Mouse (Mus musculus) C2C12 (cell line): ENCODE measurements at regions not wholly inside any gene's neighbourhood (a gene's known extent, or its start where the extent isn't known, plus 50 kb on each side); places are given as distances from the start of the nearest gene placed in this dataset.

Experiments
- CEBPB ChIP-seq: IDR thresholded peaks from one replicate; pipeline ENCODE4 v1.6.1; 2011; ENCODE audit warnings: low read depth, mild to moderate bottlenecking, control low read depth, moderate library complexity
- CTCF ChIP-seq: IDR thresholded peaks from one replicate; pipeline ENCODE4 v1.5.1; 2011; ENCODE audit not compliant: control insufficient read depth, insufficient read depth, insufficient read length
- FOSL1 ChIP-seq: IDR thresholded peaks from one replicate; pipeline ENCODE4 v1.8.0; 2011; ENCODE audit warnings: mild to moderate bottlenecking, low read length; ENCODE audit not compliant: poor library complexity, insufficient read depth, severe bottlenecking
- MAX ChIP-seq: IDR thresholded peaks from one replicate; pipeline ENCODE4 v1.6.1; 2011; ENCODE audit warnings: mild to moderate bottlenecking, control low read depth
- MYOD1 ChIP-seq: IDR thresholded peaks from one replicate; pipeline ENCODE4 v1.6.1; 2011; ENCODE audit warnings: low read depth; ENCODE audit not compliant: control insufficient read depth, insufficient read length
- MYOG ChIP-seq: IDR thresholded peaks from one replicate; pipeline ENCODE4 v1.6.1; 2011; ENCODE audit not compliant: control insufficient read depth, insufficient read length; ENCODE audit errors: extremely low read depth
- USF1 ChIP-seq: IDR thresholded peaks from one replicate; pipeline ENCODE4 v1.6.1; 2011; ENCODE audit warnings: low read depth, mild to moderate bottlenecking, control low read depth, moderate library complexity

DNA sequence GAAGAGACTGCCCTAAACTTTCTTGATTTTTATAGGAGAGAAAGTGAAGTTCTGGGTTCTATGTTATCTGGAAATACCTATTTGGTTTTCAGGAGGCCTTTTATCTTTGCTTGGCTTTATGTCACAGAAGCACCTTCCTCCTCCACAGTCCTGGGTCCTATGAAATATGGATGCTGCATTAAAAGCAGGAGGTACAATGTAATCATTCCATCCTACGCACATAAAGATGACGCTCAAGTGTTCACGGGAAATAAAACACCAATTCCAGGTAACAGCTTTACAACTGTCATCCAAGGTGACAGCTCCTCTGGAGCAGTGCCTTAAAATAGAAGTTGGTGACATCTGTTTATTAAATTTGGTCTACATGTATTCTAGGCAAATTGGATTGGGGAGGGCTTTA is 523.8 kb upstream of the Nbea start:
- no peak for TF ChIP-seq CTCF
- no peak for TF ChIP-seq FOSL1
- TF ChIP-seq CEBPB = no peak
- no peak for TF ChIP-seq MAX
- no peak for TF ChIP-seq USF1
- TF ChIP-seq MYOG = no peak
- TF ChIP-seq MYOD1 = no peak
